Comparison of ENCODE assay signal across 9 mouse cellular contexts in genomic region chr10:80421651-80422472, GRCm38 (mm10). TPM values are rescaled to one million over a fixed set of nuclear protein-coding genes. Genes with fewer than 3 reads are reported as not detected.
A peak's percentile ranks its signal among the peaks of the same experiment; 100 is the strongest.
DNase-seq lines count a peak whose midpoint lies in the region; ATAC-seq lines count a peak whose summit lies in the region.
"Had no signal": no experiment of that assay in that cellular context is flagged by ENCODE, and none has a peak within 500 bp of the region (broad histone marks: within the 10 kb centered on the region; RNA-seq: fewer than 3 reads in every experiment).

No protein-coding gene starts in this region.

- no peak overlapping the region for H3K9ac ChIP-seq in kidney, embryonic 14.5 days (ENCODE audit: low read depth, low read length)

- no peak overlapping the region for H3K4me3 ChIP-seq in kidney, embryonic 14.5 days (ENCODE audit: low read length)

- DNase-seq in adrenal gland, adult 2 months: peak; percentile 87
- no peak for DNase-seq in adrenal gland, postnatal 4 days (ENCODE audit: low spot score in 2 of 2)
- DNase-seq in spleen, adult 12 weeks (ENCODE audit: low spot score): peak; percentile 58
- no peak for DNase-seq in spleen, adult 18-20 months
- DNase-seq in right cerebral cortex, postnatal 25 days: no peak
- no peak for DNase-seq in natural killer cell, adult 2 months (ENCODE audit: low spot score in 2 of 2)
- DNase-seq: retina, postnatal 1 day had no signal

- 0 out of 2 replicates have a peak, but pooled peaks cover 4% of the 10 kb centered on the region for H3K4me1 ChIP-seq in kidney, embryonic 14.5 days (ENCODE audit: control insufficient read depth, insufficient read depth, low read length)

- WGBS in kidney, embryonic 14.5 days: 89% methylated on average over 9 of the region's 9 CpGs

- no peak overlapping the region for H3K27ac ChIP-seq in kidney, embryonic 14.5 days (ENCODE audit: low read depth, low read length)

- H3K36me3 ChIP-seq in kidney, embryonic 14.5 days (ENCODE audit: control insufficient read depth, insufficient read depth, low read length): peaks cover 84% of the 10 kb centered on the region

- 0 out of 2 replicates have a peak, but pooled peaks have one; percentile 27 for ATAC-seq in megakaryocyte, adult 5-6 weeks (ENCODE audit: poor library complexity, severe bottlenecking)
- no peak for ATAC-seq in kidney, embryonic 14.5 days (ENCODE audit: low FRiP score, low TSS enrichment)

- 0 out of 2 replicates have a peak, but pooled peaks cover 2% of the 10 kb centered on the region for H3K9me3 ChIP-seq in kidney, embryonic 14.5 days (ENCODE audit: control insufficient read depth, low read length)

- no peak overlapping the region for H3K4me2 ChIP-seq in kidney, embryonic 14.5 days (replicated peaks; ENCODE audit: low read depth, low read length)

- no peaks in the 10 kb centered on the region for H3K27me3 ChIP-seq in kidney, embryonic 14.5 days (ENCODE audit: control insufficient read depth, insufficient read depth, low read length)

RNA-seq across cellular contexts. Expression of gene Tcf3, which starts 11.6 kb away (rescaled TPM):
- 10 to 100 TPM; 46.6 to 55.4 TPM for total RNA-seq in adrenal gland, adult 2 months (2021)
- polyA plus RNA-seq in adrenal gland, adult 2 months (2012; rRNA removed): 148 and 152 TPM in 2 replicates
- total RNA-seq in adrenal gland, postnatal 4 days (2021): 100 to 1,000 TPM; 112 to 116 TPM
- 17.2 and 20.3 TPM in 2 replicates for total RNA-seq in megakaryocyte, adult 5-6 weeks (2015)
- total RNA-seq in megakaryocyte, adult 5-6 weeks (2017): 22.4 and 24.2 TPM in 2 replicates
- 134 and 162 TPM in 2 replicates for polyA plus RNA-seq in kidney, embryonic 14.5 days (2014; fragmentation: Nextera tagmentation; extraction: Ambion mirVana)

RNA-seq across cellular contexts. Expression of gene Uqcr11, which starts 15.2 kb away (rescaled TPM):
- 1,000 to 10,000 TPM in 1 of 2 experiments, 100 to 1,000 TPM in 1; 714 to 1,027 TPM for total RNA-seq in adrenal gland, adult 2 months (2021)
- polyA plus RNA-seq in adrenal gland, adult 2 months (2012; rRNA removed): 2,955 and 2,958 TPM in 2 replicates
- total RNA-seq in adrenal gland, postnatal 4 days (2021): 100 to 1,000 TPM; 535 to 613 TPM
- 107 and 108 TPM in 2 replicates for total RNA-seq in megakaryocyte, adult 5-6 weeks (2015)
- 122 and 129 TPM in 2 replicates for total RNA-seq in megakaryocyte, adult 5-6 weeks (2017)
- 806 and 1,046 TPM in 2 replicates for polyA plus RNA-seq in kidney, embryonic 14.5 days (2014; fragmentation: Nextera tagmentation; extraction: Ambion mirVana)

RNA-seq across cellular contexts. Expression of gene Mbd3, which starts 22.5 kb away (rescaled TPM):
- total RNA-seq in adrenal gland, adult 2 months (2021): 100 to 1,000 TPM; 125 to 146 TPM
- 158 and 165 TPM in 2 replicates for polyA plus RNA-seq in adrenal gland, adult 2 months (2012; rRNA removed)
- 100 to 1,000 TPM; 142 to 147 TPM for total RNA-seq in adrenal gland, postnatal 4 days (2021)
- total RNA-seq in megakaryocyte, adult 5-6 weeks (2015): 38.8 and 40.6 TPM in 2 replicates
- total RNA-seq in megakaryocyte, adult 5-6 weeks (2017): 39.8 and 40.0 TPM in 2 replicates
- 248 and 270 TPM in 2 replicates for polyA plus RNA-seq in kidney, embryonic 14.5 days (2014; fragmentation: Nextera tagmentation; extraction: Ambion mirVana)

RNA-seq across cellular contexts. Expression of gene Mex3d, which starts 34.4 kb away (rescaled TPM):
- 10 to 100 TPM; 19.2 to 19.5 TPM for total RNA-seq in adrenal gland, adult 2 months (2021)
- polyA plus RNA-seq in adrenal gland, adult 2 months (2012; rRNA removed): 60.7 and 61.5 TPM in 2 replicates
- 10 to 100 TPM; 25.4 to 26.7 TPM for total RNA-seq in adrenal gland, postnatal 4 days (2021)
- total RNA-seq in megakaryocyte, adult 5-6 weeks (2015): 2.4 and 2.6 TPM in 2 replicates
- 2.6 and 5.0 TPM in 2 replicates for total RNA-seq in megakaryocyte, adult 5-6 weeks (2017)
- 8.7 and 14.6 TPM in 2 replicates for polyA plus RNA-seq in kidney, embryonic 14.5 days (2014; fragmentation: Nextera tagmentation; extraction: Ambion mirVana)

Comparison
In these comparisons a context has a peak if more than half of its experiments do, and no peak if none do; other contexts are left out.
1. DNase-seq: peak in adrenal gland, adult 2 months (single experiment) and spleen, adult 12 weeks (single experiment); none in adrenal gland, postnatal 4 days (0 of 2), spleen, adult 18-20 months (0 of 2), right cerebral cortex, postnatal 25 days (single experiment) and natural killer cell, adult 2 months (0 of 2).
2. RNA of gene Uqcr11, which starts 15.2 kb away (total RNA-seq): 714 to 1,027 TPM in adrenal gland, adult 2 months and 535 to 613 TPM in adrenal gland, postnatal 4 days; 107 to 129 TPM in megakaryocyte, adult 5-6 weeks; every median in the first group is over 4 times any median in the second.